Comparison of ENCODE assay signal across 9 mouse cellular contexts in the genomic region with DNA sequence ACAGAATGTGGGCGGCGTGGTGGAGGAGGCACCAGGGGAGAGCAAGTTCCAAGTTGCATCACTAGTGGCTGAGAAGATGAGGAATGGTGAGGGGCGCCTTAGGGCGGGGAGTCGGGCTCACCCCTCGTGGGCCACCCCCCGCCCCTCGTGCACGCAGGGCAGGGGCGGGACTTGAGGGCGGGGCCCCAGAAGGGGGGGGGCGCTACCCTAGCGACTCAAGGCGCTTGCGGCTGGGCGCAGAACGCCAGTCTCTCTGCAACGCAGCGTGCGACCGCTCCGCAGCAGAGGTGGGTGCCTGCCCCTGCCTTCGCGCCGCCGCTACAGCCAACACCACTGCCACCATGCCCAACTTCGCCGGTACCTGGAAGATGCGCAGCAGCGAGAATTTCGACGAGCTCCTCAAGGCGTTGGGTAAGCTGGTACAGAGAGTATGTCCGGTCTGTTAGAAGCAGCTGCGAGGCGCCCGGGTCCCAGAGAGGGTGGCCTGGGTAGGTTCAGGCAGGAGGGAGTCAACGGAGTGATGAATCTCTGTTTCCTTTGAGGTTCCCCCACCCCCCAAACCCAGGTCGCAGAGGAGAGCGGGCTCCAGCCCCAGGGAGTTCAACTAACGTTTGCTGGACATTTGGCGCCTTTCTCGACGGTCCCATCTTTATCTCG. TPM values are rescaled to one million over a fixed set of nuclear protein-coding genes. Genes with fewer than 3 reads are reported as not detected.
A peak's percentile ranks its signal among the peaks of the same experiment; 100 is the strongest.
DNase-seq lines count a peak whose midpoint lies in the region; ATAC-seq and TF ChIP-seq lines count a peak whose summit lies in the region.
"Had no signal": no experiment of that assay in that cellular context is flagged by ENCODE, and none has a peak within 500 bp of the region (broad histone marks: within the 10 kb centered on the region; RNA-seq: fewer than 3 reads in every experiment).

TSS of gene Crabp1 (plus strand) at position 188 of the 657 bp plus-strand sequence.

- DNase-seq in heart, adult 2 months = no peak
- DNase-seq in embryo, embryonic 11 days = peak; percentile 87
- no peak for DNase-seq in B cell, adult 2 months

- no peaks in the 10 kb centered on the region for H3K36me3 ChIP-seq in heart, embryonic 11.5 days (ENCODE audit: control insufficient read depth, insufficient read depth, low read length)
- no peaks in the 10 kb centered on the region for H3K36me3 ChIP-seq in heart, adult 2 months (ENCODE audit: control insufficient read depth, insufficient read depth, low read length)
- no peaks in the 10 kb centered on the region for H3K36me3 ChIP-seq in E14TG2a.4 (ENCODE audit: insufficient read depth, low read length)
- no peaks in the 10 kb centered on the region for H3K36me3 ChIP-seq in intestine, embryonic 16.5 days (ENCODE audit: control insufficient read depth, insufficient read depth, low read length)
- H3K36me3 ChIP-seq: G1E had no signal

- no peak for TF ChIP-seq EP300 in heart, adult 2 months (IDR thresholded peaks at IDR 0.05; ENCODE audit: insufficient read depth, low read depth, low read length)

- no peak for TF ChIP-seq POLR2A in heart, adult 2 months (IDR thresholded peaks at IDR 0.05; ENCODE audit: insufficient read depth, low read depth, low read length)
- no peak for TF ChIP-seq POLR2A in olfactory bulb, adult 2 months (IDR thresholded peaks at IDR 0.05; ENCODE audit: insufficient read depth, low read depth, low read length)

- H3K9ac ChIP-seq in heart, embryonic 11.5 days (ENCODE audit: low read depth, low read length) = 0 out of 2 replicates have a peak within 1 kb of the TSS, but pooled peaks have one; percentile 8
- no peak within 1 kb of the TSS for H3K9ac ChIP-seq in heart, adult 2 months (ENCODE audit: low read depth, low read length)
- H3K9ac ChIP-seq in intestine, embryonic 16.5 days (ENCODE audit: low read depth, low read length) = peak within 1 kb of the TSS; percentile 34; the same call in 1 of the 2 replicates

- H3K4me3 ChIP-seq in heart, embryonic 11.5 days (ENCODE audit: low read depth, low read length) = peak within 1 kb of the TSS; percentile 43
- H3K4me3 ChIP-seq in heart, adult 2 months = no peak within 1 kb of the TSS
- H3K4me3 ChIP-seq in E14TG2a.4 (replicated peaks; ENCODE audit: low read length) = peak within 1 kb of the TSS; percentile 78
- peak within 1 kb of the TSS; percentile 43 for H3K4me3 ChIP-seq in intestine, embryonic 16.5 days (ENCODE audit: low read length)
- H3K4me3 ChIP-seq in olfactory bulb, adult 2 months (ENCODE audit: insufficient read depth, low read depth, low read length) = peak within 1 kb of the TSS; percentile 45

- peaks cover 68% of the 10 kb centered on the region for H3K27me3 ChIP-seq in heart, embryonic 11.5 days (ENCODE audit: control insufficient read depth, insufficient read depth, low read length)
- H3K27me3 ChIP-seq in heart, adult 2 months (ENCODE audit: control insufficient read depth, insufficient read depth, low read length) = peaks cover 6% of the 10 kb centered on the region
- peaks cover 96% of the 10 kb centered on the region for H3K27me3 ChIP-seq in E14TG2a.4 (ENCODE audit: insufficient read depth, low read length)
- peaks cover 47% of the 10 kb centered on the region for H3K27me3 ChIP-seq in intestine, embryonic 16.5 days (replicated peaks; ENCODE audit: control insufficient read depth, insufficient read depth, low read length)

- TF ChIP-seq CTCF in heart, adult 2 months (IDR thresholded peaks at IDR 0.05) = no peak
- TF ChIP-seq CTCF in E14TG2a.4 (conservative IDR thresholded peaks at IDR 0.05; ENCODE audit: low read length) = no peak
- no peak for TF ChIP-seq CTCF in olfactory bulb, adult 2 months (IDR thresholded peaks at IDR 0.05; ENCODE audit: insufficient read depth, low read depth, low read length)

- H3K4me2 ChIP-seq in heart, embryonic 11.5 days = peak within 1 kb of the TSS; percentile 83
- peak within 1 kb of the TSS; percentile 70 for H3K4me2 ChIP-seq in intestine, embryonic 16.5 days (ENCODE audit: low read depth, low read length)

- H3K79me2 ChIP-seq in heart, adult 2 months (replicated peaks; ENCODE audit: control insufficient read depth, insufficient read depth, low read length) = no peaks in the 10 kb centered on the region

- ATAC-seq in heart, embryonic 11.5 days (replicated peaks; ENCODE audit: insufficient number of reproducible peaks, low FRiP score, low TSS enrichment) = no peak
- peak; percentile 64 for ATAC-seq in intestine, embryonic 16.5 days
- ATAC-seq in megakaryocyte-erythroid progenitor cell, adult 5-6 weeks (replicated peaks; ENCODE audit: low FRiP score, low TSS enrichment, poor library complexity, severe bottlenecking) = no peak

- H3K9me3 ChIP-seq in heart, embryonic 11.5 days (replicated peaks; ENCODE audit: control insufficient read depth, low read length) = no peaks in the 10 kb centered on the region
- H3K9me3 ChIP-seq in E14TG2a.4 (ENCODE audit: low read length) = no peaks in the 10 kb centered on the region
- H3K9me3 ChIP-seq in intestine, embryonic 16.5 days (ENCODE audit: control insufficient read depth, low read length) = no peaks in the 10 kb centered on the region
- H3K9me3 ChIP-seq: G1E had no signal

- 2% methylated on average over 41 of the region's 45 CpGs for WGBS in heart, embryonic 11.5 days (ENCODE audit: insufficient replicate concordance)
- WGBS in heart, adult 2 months = 2% methylated on average over 45 of the region's 45 CpGs
- WGBS in intestine, embryonic 16.5 days = 1% methylated on average over 43 of the region's 45 CpGs
- WGBS in olfactory bulb, adult 2 months = 2% methylated on average over 45 of the region's 45 CpGs

- H3K4me1 ChIP-seq in heart, embryonic 11.5 days (ENCODE audit: control insufficient read depth, insufficient read depth, low read length) = peaks cover 21% of the 10 kb centered on the region
- no peaks in the 10 kb centered on the region for H3K4me1 ChIP-seq in heart, adult 2 months (ENCODE audit: control insufficient read depth, insufficient read depth, low read length)
- peaks cover 25% of the 10 kb centered on the region for H3K4me1 ChIP-seq in E14TG2a.4 (replicated peaks; ENCODE audit: low read depth, low read length)
- H3K4me1 ChIP-seq in intestine, embryonic 16.5 days (ENCODE audit: control insufficient read depth, insufficient read depth, low read length) = peaks cover 16% of the 10 kb centered on the region
- H3K4me1 ChIP-seq in olfactory bulb, adult 2 months (ENCODE audit: control insufficient read depth, insufficient read depth, low read length) = peaks cover 16% of the 10 kb centered on the region

- H3K27ac ChIP-seq in heart, embryonic 11.5 days (ENCODE audit: low read depth, low read length) = no peak within 1 kb of the TSS
- no peak within 1 kb of the TSS for H3K27ac ChIP-seq in heart, adult 2 months
- no peak within 1 kb of the TSS for H3K27ac ChIP-seq in intestine, embryonic 16.5 days (ENCODE audit: low read length)
- H3K27ac ChIP-seq in olfactory bulb, adult 2 months (ENCODE audit: insufficient read depth, low read depth, low read length) = no peak within 1 kb of the TSS

- intact Hi-C loops in heart, adult 2 months (cut with DNase I) = no loop called here

RNA-seq across cellular contexts. Expression of gene Crabp1, which starts in this region (rescaled TPM):
- polyA plus RNA-seq in heart, embryonic 11.5 days (2014; fragmentation: Nextera tagmentation; extraction: Ambion mirVana) = 50.3 and 56.9 TPM in 2 replicates
- total RNA-seq in heart, adult 2 months (2021) = not detected
- polyA plus RNA-seq in heart, adult 2 months (2012; rRNA removed) = 0.23 TPM in 1 of 2 replicates, not detected in the other
- polyA plus RNA-seq in intestine, embryonic 16.5 days (2015; fragmentation: Nextera tagmentation; extraction: Ambion mirVana) = 9.0 and 9.8 TPM in 2 replicates
- not detected in 2 replicates for polyA plus RNA-seq in olfactory bulb, adult 2 months (2012; ENCODE audit: insufficient read depth, insufficient read length, low replicate concordance, missing spikeins)
- total RNA-seq in megakaryocyte-erythroid progenitor cell, adult 5-6 weeks (2014; fragmentation: Nextera tagmentation) = not detected in 2 replicates
- not detected in 2 replicates for total RNA-seq in megakaryocyte-erythroid progenitor cell, adult 5-6 weeks (2017)
- total RNA-seq: G1E had no signal
- polyA plus RNA-seq: G1E had no signal
